Mouse (Mus musculus) intestine, embryonic 14.5 days (tissue): ENCODE results near the gene Ctse. TPM values are rescaled to one million over a fixed set of nuclear protein-coding genes. Genes with fewer than 3 reads are reported as not detected.
"Not testable (repeated sequence)": the region's sequence is repeated elsewhere in the genome, so short reads cannot be mapped to it uniquely, and the experiment has no call there.

Experiments
- ATAC-seq: fragments of 200-750 bp; cut with Nextera tagmentation; replicated peaks from 2 replicates; pipeline ENCODE4 v1.8.0; 2017; ENCODE audit warnings: low read depth, moderate number of reproducible peaks, moderate TSS enrichment, moderate library complexity; ENCODE audit not compliant: low FRiP score, low TSS enrichment
- DNase-seq: peaks from one replicate; pipeline ENCODE4 v3.0.0-alpha.2; 2018; ENCODE audit warnings: low spot score
- H3K27ac ChIP-seq: fragments of 300-500 bp; sonication (generic); 2 replicates; pipeline ENCODE4 v1.5.1; 2014; ENCODE audit warnings: low read depth, mild to moderate bottlenecking, control low read depth
- H3K27me3 ChIP-seq: fragments of 300-500 bp; sonication (generic); replicated peaks from 2 replicates; pipeline ENCODE4 v1.6.1; 2014; ENCODE audit warnings: low read length, control low read depth; ENCODE audit not compliant: control insufficient read depth, insufficient read depth
- H3K36me3 ChIP-seq: fragments of 300-500 bp; sonication (generic); 2 replicates; pipeline ENCODE4 v1.6.1; 2014; ENCODE audit warnings: low read length, control low read depth; ENCODE audit not compliant: control insufficient read depth, insufficient read depth
- H3K4me1 ChIP-seq: fragments of 300-500 bp; sonication (generic); replicated peaks from 2 replicates; pipeline ENCODE4 v1.6.1; 2014; ENCODE audit warnings: low read length, control low read depth, mixed read lengths; ENCODE audit not compliant: control insufficient read depth, insufficient read depth
- H3K4me2 ChIP-seq: fragments of 300-500 bp; sonication (generic); 2 replicates; pipeline ENCODE4 v1.6.1; 2014; ENCODE audit warnings: low read length
- H3K4me3 ChIP-seq: fragments of 300-500 bp; sonication (generic); 2 replicates; pipeline ENCODE4 v1.5.1; 2014; ENCODE audit warnings: low read depth, low read length, control low read depth, mixed read lengths
- H3K9ac ChIP-seq: fragments of 300-500 bp; sonication (generic); 2 replicates; pipeline ENCODE4 v1.6.1; 2014; ENCODE audit warnings: mild to moderate bottlenecking, low read length
- H3K9me3 ChIP-seq: fragments of 300-500 bp; sonication (generic); 2 replicates; pipeline ENCODE4 v1.6.1; 2016; ENCODE audit warnings: low read length, control low read depth; ENCODE audit not compliant: control insufficient read depth
- whole genome bisulfite sequencing: fragments of 180-500 bp; shearing (Covaris S2); extraction: QIAGEN DNeasy Blood & Tissue Kit; methylation state at CpG from one replicate; pipeline ENCODE4 v1.1.7; 2014; 5-methylcytosine and 5-hydroxymethylcytosine counted together
- polyA plus RNA-seq: library from polyadenylated mRNA; unstranded; fragments of >200 nt; fragmentation: Nextera tagmentation; extraction: Ambion mirVana; gene quantifications from 2 replicates; pipeline ENCODE4 v1.2.1, GENCODE M21; 2014

Gene Ctse
- polyA plus RNA-seq, 1 experiment from 2014 or later: 1.0 TPM

DNA sequence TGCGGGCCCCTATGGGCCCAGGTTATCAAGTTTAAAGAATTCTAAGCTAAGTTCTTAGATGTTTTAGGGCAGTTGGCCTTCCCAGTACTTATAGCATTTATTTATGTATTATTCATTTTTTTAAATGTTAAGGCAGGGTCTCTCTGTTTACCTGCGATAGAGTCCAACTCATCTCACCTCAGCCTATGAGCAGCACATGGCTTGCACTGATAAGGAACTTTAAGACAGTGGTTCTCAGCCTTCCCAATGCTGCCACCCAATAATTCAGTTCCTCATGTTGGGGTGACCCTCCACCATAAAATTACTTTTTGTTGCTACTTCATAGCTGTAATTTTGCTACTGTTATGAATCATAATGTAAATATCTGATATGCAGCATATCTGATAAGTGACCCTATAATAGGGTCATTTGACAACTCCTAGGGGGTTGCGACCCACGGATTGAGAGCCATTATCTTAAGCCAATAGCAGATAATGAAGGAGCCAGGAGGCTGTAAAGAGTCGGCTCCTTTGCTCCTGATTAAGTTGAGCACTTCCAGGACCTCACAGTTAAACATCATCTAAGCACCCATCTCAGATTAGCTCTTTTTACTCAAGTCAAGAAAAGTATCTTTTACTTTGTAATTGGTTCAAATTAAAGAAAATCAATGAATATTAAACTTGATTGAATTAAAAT, 21.4 kb upstream of the Ctse start:
- H3K9me3 ChIP-seq: 0 out of 2 replicates have a peak, but pooled peaks cover 6% of the 10 kb centered on the region
- H3K27ac ChIP-seq: no peak overlapping the region
- H3K4me1 ChIP-seq: no peaks in the 10 kb centered on the region; the same call in 1 of the 2 replicates
- DNase-seq: no peak
- no peaks in the 10 kb centered on the region for H3K36me3 ChIP-seq
- no peak for ATAC-seq
- WGBS: 58% methylated on average over 5 of the region's 5 CpGs
- no peak overlapping the region for H3K4me3 ChIP-seq
- no peak overlapping the region for H3K9ac ChIP-seq
- no peaks in the 10 kb centered on the region for H3K27me3 ChIP-seq
- H3K4me2 ChIP-seq: no peak overlapping the region

DNA sequence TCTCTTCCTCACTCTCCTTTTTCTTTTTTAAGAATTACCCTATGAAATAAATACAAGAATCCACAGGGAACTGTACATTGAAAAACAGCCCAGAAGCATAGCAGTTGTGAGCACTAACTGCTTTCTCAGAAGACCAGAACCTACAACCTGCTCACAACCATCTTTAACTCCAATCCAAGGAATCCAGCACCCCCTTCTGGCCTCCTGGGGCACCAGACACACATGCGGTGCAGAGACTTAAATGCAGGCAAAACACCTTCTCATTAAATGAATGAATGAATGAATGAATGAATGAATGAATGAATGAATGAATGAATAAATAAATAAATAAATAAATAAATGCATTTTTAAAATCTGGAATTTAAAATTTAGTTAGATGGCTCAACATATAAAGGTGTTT, 19.5 kb upstream of the Ctse start:
- no peak overlapping the region for H3K27ac ChIP-seq
- 0 out of 2 replicates have a peak, but pooled peaks cover 6% of the 10 kb centered on the region for H3K9me3 ChIP-seq
- no peak overlapping the region for H3K9ac ChIP-seq
- H3K27me3 ChIP-seq: no peaks in the 10 kb centered on the region
- H3K4me2 ChIP-seq: no peak overlapping the region
- no peak for ATAC-seq
- H3K4me1 ChIP-seq: no peaks in the 10 kb centered on the region
- no peak for DNase-seq
- WGBS: 82% methylated on average over 1 of the region's 1 CpGs
- H3K36me3 ChIP-seq: no peaks in the 10 kb centered on the region
- no peak overlapping the region for H3K4me3 ChIP-seq

GRCm38 (mm10) chr1:131619348-131619747, 18.8 kb upstream of the Ctse start:
- no peaks in the 10 kb centered on the region for H3K4me1 ChIP-seq
- ATAC-seq (no peak), DNase-seq (no peak)
- no peak overlapping the region for H3K4me2 ChIP-seq
- no peak overlapping the region for H3K27ac ChIP-seq
- H3K9ac ChIP-seq: no peak overlapping the region
- H3K27me3 ChIP-seq: no peaks in the 10 kb centered on the region
- H3K9me3 ChIP-seq: 0 out of 2 replicates have a peak, but pooled peaks cover 6% of the 10 kb centered on the region
- H3K4me3 ChIP-seq: no peak overlapping the region
- 91% methylated on average over 7 of the region's 7 CpGs for WGBS
- H3K36me3 ChIP-seq: no peaks in the 10 kb centered on the region

- Histone ChIP-seq H3K4me2 (no peak overlapping the region), H3K36me3 (no peaks in the 10 kb centered on the region), H3K9me3 (0 out of 2 replicates have a peak, but pooled peaks cover 6% of the 10 kb centered on the region), H3K4me3 (no peak overlapping the region), H3K27ac (no peak overlapping the region), H3K4me1 (no peaks in the 10 kb centered on the region), H3K27me3 (no peaks in the 10 kb centered on the region), H3K9ac (no peak overlapping the region)
- 51% methylated on average over 3 of the region's 3 CpGs for WGBS
- DNase-seq (peak; percentile 38), ATAC-seq (no peak)
These were observed 14.5 kb upstream of the Ctse start for GRCm38 (mm10) chr1:131623644-131624043.

- no peak overlapping the region for H3K27ac ChIP-seq
- no peak overlapping the region for H3K4me3 ChIP-seq
- H3K9ac ChIP-seq: no peak overlapping the region
- H3K36me3 ChIP-seq: no peaks in the 10 kb centered on the region
- no peak overlapping the region for H3K4me2 ChIP-seq
- H3K27me3 ChIP-seq: no peaks in the 10 kb centered on the region
- DNase-seq (peak; percentile 34), ATAC-seq (no peak)
- H3K4me1 ChIP-seq: no peaks in the 10 kb centered on the region
- WGBS: 43% methylated on average over 3 of the region's 3 CpGs
- 0 out of 2 replicates have a peak, but pooled peaks cover 5% of the 10 kb centered on the region for H3K9me3 ChIP-seq
These were observed 13.8 kb upstream of the Ctse start for GRCm38 (mm10) chr1:131624175-131624835.

DNA sequence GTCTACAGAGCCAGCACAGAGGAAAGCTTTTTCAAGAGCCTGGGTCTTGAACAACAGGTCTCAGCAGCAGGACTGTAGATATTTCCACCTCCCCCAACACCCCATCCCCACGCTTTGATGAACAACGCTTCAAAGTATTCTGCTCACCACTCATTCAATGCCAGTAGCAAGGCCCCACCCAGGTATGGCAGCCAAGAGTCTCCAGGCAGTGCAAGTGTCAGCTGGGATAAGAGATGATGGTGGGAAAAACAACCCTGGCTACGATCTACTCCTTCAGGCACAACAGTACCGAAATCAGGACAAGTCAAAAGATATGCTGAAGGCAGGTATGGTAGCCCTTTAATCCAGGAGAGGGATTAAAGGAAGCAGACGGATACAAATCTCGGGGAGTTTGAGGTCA, 11.9 kb upstream of the Ctse start:
- Histone ChIP-seq H3K4me2 (no peak overlapping the region), H3K27ac (no peak overlapping the region), H3K4me3 (no peak overlapping the region), H3K36me3 (no peaks in the 10 kb centered on the region), H3K27me3 (no peaks in the 10 kb centered on the region), H3K4me1 (no peaks in the 10 kb centered on the region), H3K9me3 (no peaks in the 10 kb centered on the region), H3K9ac (no peak overlapping the region)
- DNase-seq (no peak), ATAC-seq (no peak)
- 90% methylated on average over 6 of the region's 6 CpGs for WGBS

DNA sequence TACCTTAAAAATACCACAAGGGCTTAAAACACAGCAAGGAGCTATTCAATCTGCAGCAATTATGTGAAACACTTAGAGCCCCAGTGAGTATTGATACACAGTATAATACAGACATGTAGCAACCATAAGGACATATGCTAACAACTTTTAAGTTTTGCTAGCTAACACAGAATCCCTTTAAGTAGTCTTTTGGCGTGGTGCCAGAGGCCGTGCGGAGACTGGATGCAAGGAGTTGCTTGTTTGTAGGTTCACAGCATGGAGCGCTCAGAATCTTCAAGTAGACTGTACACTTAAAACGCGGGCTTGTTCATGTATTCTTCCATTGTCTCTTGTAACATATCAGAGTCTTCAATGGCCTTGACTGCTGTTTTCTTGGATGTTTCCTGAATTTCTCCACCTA, 5.9 kb upstream of the Ctse start:
- H3K27ac ChIP-seq, H3K4me1 ChIP-seq, H3K36me3 ChIP-seq, H3K4me2 ChIP-seq, H3K9ac ChIP-seq, H3K4me3 ChIP-seq, ATAC-seq, H3K9me3 ChIP-seq, H3K27me3 ChIP-seq: not testable (repeated sequence)
- 56% methylated on average over 6 of the region's 6 CpGs for WGBS
- DNase-seq: peak; percentile 52

DNA sequence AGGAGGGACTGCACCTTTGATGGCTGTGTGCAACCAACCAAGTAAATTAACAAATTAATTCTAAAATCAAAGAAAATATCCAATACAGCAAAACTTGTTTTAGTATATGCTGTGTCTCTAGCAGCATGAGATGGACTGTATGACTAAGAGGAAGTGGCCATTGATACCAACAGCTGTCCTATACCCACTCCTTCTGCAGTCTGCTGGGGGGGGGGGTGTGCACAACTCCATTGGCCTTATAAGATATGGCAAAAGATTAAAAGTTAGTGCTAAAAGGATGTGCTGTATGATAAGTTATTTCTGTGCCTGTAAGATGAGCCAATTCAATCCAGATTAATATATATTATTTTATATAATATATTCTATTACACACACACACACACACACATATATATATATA, 3.6 kb upstream of the Ctse start:
- Histone ChIP-seq H3K27ac (no peak overlapping the region), H3K4me1 (no peaks in the 10 kb centered on the region), H3K27me3 (no peaks in the 10 kb centered on the region), H3K4me3 (no peak overlapping the region), H3K9ac (no peak overlapping the region), H3K9me3 (no peaks in the 10 kb centered on the region), H3K36me3 (no peaks in the 10 kb centered on the region), H3K4me2 (no peak overlapping the region)
- no peak for DNase-seq
- no peak for ATAC-seq
